Mouse (Mus musculus) ES-Bruce4 (cell line): ENCODE measurements around the gene Pde4dip. TPM values are rescaled to one million over a fixed set of nuclear protein-coding genes. Genes with fewer than 3 reads are reported as not detected.

ENCODE experiments used
- H3K27ac ChIP-seq: 2 replicates; pipeline ENCODE4 v1.5.1; 2012; ENCODE audit warnings: low read length, inconsistent platforms; ENCODE audit not compliant: insufficient read depth
- H3K27me3 ChIP-seq: 2 replicates; pipeline ENCODE4 v1.6.1; 2012; ENCODE audit warnings: mild to moderate bottlenecking, low read length, inconsistent platforms; ENCODE audit not compliant: control insufficient read depth, poor library complexity, insufficient read depth, severe bottlenecking
- H3K36me3 ChIP-seq: 2 replicates; pipeline ENCODE4 v1.6.1; 2012; ENCODE audit warnings: inconsistent platforms, mild to moderate bottlenecking, low read length, moderate library complexity; ENCODE audit not compliant: control insufficient read depth, poor library complexity, insufficient read depth, severe bottlenecking
- H3K4me1 ChIP-seq: one replicate; pipeline ENCODE4 v1.8.1; 2011; ENCODE audit warnings: low read length; ENCODE audit not compliant: control insufficient read depth, insufficient read depth
- H3K4me3 ChIP-seq: 2 replicates; pipeline ENCODE4 v1.5.1; 2011; ENCODE audit warnings: low read depth, mild to moderate bottlenecking, low read length
- H3K9ac ChIP-seq: 2 replicates; pipeline ENCODE4 v1.6.1; 2012; ENCODE audit warnings: low read depth, mild to moderate bottlenecking, inconsistent platforms; ENCODE audit not compliant: poor library complexity, severe bottlenecking
- H3K9me3 ChIP-seq: replicated peaks from 2 replicates; pipeline ENCODE4 v1.6.1; 2012; ENCODE audit warnings: mild to moderate bottlenecking, low read length, inconsistent platforms; ENCODE audit not compliant: control insufficient read depth, poor library complexity, insufficient read depth, severe bottlenecking
- CTCF ChIP-seq: IDR thresholded peaks from one replicate; pipeline ENCODE4 v1.8.1; 2011; ENCODE audit warnings: low read depth, low read length
- EP300 ChIP-seq: IDR thresholded peaks from 2 replicates; pipeline ENCODE4 v1.6.1; 2011; ENCODE audit warnings: low read depth, low read length; ENCODE audit not compliant: insufficient read depth
- POLR2A ChIP-seq: IDR thresholded peaks from one replicate; pipeline ENCODE4 v1.8.1; 2011; ENCODE audit warnings: low read length; ENCODE audit not compliant: insufficient read depth
- polyA plus RNA-seq: library from polyadenylated mRNA; stranded (reverse); fragments of >200 nt; gene quantifications from 2 replicates; pipeline ENCODE4 v1.2.4, GENCODE M21; 2011; ENCODE audit warnings: low read depth; ENCODE audit not compliant: missing spikeins, insufficient read depth, insufficient read length

Pde4dip gene
- polyA plus RNA-seq, 1 experiment: 16.8 TPM

DNA sequence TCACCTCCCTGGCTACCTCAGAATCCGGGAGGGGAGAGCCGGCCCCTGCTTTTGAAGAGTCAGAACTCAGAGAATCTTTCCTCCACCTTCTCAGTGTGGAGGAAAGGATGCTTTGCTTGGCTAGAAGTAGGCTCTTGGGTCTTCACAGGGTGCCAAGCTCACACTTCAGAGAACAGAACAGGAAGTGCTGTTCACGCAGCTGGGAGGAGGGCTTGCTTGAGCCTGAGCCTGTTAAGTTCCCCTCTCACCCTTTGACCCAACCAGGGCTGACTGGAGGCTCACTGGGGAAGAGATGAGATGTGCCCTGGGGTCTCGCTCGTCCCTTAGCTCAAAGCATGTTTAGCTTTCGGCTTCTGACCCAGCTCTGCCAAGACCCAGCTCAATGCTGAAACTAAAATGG is 44.7 kb upstream of the Pde4dip start:
- no peak overlapping the region for H3K27ac ChIP-seq
- H3K27me3 ChIP-seq: no peaks in the 10 kb centered on the region
- H3K4me1 ChIP-seq: peaks cover 6% of the 10 kb centered on the region

GRCm38 (mm10) chr3:97932771-97933170 is 44.3 kb upstream of the Pde4dip start:
- peaks cover 6% of the 10 kb centered on the region for H3K4me1 ChIP-seq
- H3K9me3 ChIP-seq: no peaks in the 10 kb centered on the region
- H3K27me3 ChIP-seq: no peaks in the 10 kb centered on the region
- H3K9ac ChIP-seq: no peak overlapping the region
- no peak overlapping the region for H3K27ac ChIP-seq
- no peaks in the 10 kb centered on the region for H3K36me3 ChIP-seq
- TF ChIP-seq CTCF (no peak), POLR2A (no peak), EP300 (no peak)
- H3K4me3 ChIP-seq: no peak overlapping the region

More for the DNA sequence above, 44.7 kb upstream of the Pde4dip start:
- Histone ChIP-seq H3K9ac (no peak overlapping the region), H3K4me3 (no peak overlapping the region), H3K9me3 (no peaks in the 10 kb centered on the region; the same call in 1 of the 2 replicates), H3K36me3 (no peaks in the 10 kb centered on the region)
- no peak for TF ChIP-seq EP300
- TF ChIP-seq POLR2A: no peak
- no peak for TF ChIP-seq CTCF

DNA sequence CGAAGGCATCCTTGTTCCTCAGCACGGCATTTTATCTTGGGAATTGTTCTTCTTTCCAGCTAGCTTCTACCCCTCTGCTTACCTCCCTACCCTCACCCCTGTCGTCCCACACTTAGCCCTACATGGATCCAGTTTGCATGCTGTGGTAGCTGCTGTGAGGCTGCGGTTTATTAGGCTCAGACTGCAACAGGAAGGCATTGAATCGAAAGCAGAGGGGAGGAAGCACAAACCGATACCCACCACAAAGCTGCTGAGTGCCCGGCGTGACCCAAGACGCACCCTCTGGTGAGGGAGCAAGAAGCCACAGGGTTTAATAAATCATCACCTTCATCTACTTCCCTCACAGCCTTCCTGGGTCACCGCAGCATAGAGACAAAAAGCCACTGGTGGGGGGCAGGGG is 43.6 kb upstream of the Pde4dip start:
- no peak overlapping the region for H3K9ac ChIP-seq

GRCm38 (mm10) chr3:97931310-97931885 is 42.9 kb upstream of the Pde4dip start:
- Histone ChIP-seq H3K36me3 (no peaks in the 10 kb centered on the region), H3K9me3 (no peaks in the 10 kb centered on the region), H3K4me3 (no peak overlapping the region), H3K4me1 (peaks cover 6% of the 10 kb centered on the region), H3K27ac (no peak overlapping the region), H3K9ac (no peak overlapping the region), H3K27me3 (no peaks in the 10 kb centered on the region)
- TF ChIP-seq CTCF (no peak), POLR2A (no peak), EP300 (no peak)

More for the DNA sequence above, 43.6 kb upstream of the Pde4dip start:
- H3K4me3 ChIP-seq: no peak overlapping the region
- no peak overlapping the region for H3K27ac ChIP-seq
- TF ChIP-seq EP300: no peak
- peaks cover 6% of the 10 kb centered on the region for H3K4me1 ChIP-seq
- no peaks in the 10 kb centered on the region for H3K27me3 ChIP-seq
- H3K9me3 ChIP-seq: no peaks in the 10 kb centered on the region
- H3K36me3 ChIP-seq: no peaks in the 10 kb centered on the region

DNA sequence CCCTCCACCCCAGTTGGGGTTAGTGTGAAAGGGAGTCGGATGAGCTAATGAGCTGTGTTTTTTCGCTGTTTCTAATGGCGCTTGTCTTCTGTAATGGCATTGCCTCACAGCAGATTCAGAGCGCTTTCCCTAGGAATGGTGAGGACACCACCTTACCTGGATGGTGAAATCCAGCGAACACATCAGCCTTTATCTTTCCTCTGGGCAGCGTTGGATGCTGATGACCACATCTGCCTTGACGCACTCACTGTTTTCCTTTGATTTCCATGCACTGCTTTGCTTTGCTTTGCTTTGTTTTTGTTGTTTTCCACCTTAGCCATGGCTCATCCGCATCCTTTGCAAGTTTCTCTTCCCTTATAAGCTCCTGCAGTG is 42.3 kb upstream of the Pde4dip start:
- H3K36me3 ChIP-seq: no peaks in the 10 kb centered on the region
- peaks cover 6% of the 10 kb centered on the region for H3K4me1 ChIP-seq
- no peak overlapping the region for H3K4me3 ChIP-seq
- H3K27ac ChIP-seq: no peak overlapping the region
- H3K9ac ChIP-seq: no peak overlapping the region
- H3K9me3 ChIP-seq: no peaks in the 10 kb centered on the region
- no peaks in the 10 kb centered on the region for H3K27me3 ChIP-seq
- TF ChIP-seq POLR2A (no peak), EP300 (no peak), CTCF (no peak)

GRCm38 (mm10) chr3:97930141-97930786 is 41.8 kb upstream of the Pde4dip start:
- no peaks in the 10 kb centered on the region for H3K9me3 ChIP-seq
- no peaks in the 10 kb centered on the region for H3K36me3 ChIP-seq
- no peak overlapping the region for H3K4me3 ChIP-seq
- H3K9ac ChIP-seq: no peak overlapping the region
- no peaks in the 10 kb centered on the region for H3K27me3 ChIP-seq
- TF ChIP-seq EP300 (no peak), POLR2A (no peak), CTCF (no peak)
- no peak overlapping the region for H3K27ac ChIP-seq
- H3K4me1 ChIP-seq: peaks cover 6% of the 10 kb centered on the region
